Mouse (Mus musculus) MEL (cell line): ENCODE results near the gene Uxs1. TPM values are rescaled to one million over a fixed set of nuclear protein-coding genes. Genes with fewer than 3 reads are reported as not detected.

Source experiments
- DNase-seq: peaks from one replicate; pipeline ENCODE4 v3.0.0; 2011; ENCODE audit warnings: low read depth, low spot score
- H3K27ac ChIP-seq: 2 replicates; pipeline ENCODE4 v1.5.1; 2012; ENCODE audit warnings: low read depth, mild to moderate bottlenecking, control low read depth, low read length, moderate library complexity; ENCODE audit not compliant: control insufficient read depth
- H3K27me3 ChIP-seq, 2 experiments: fragments of 150-350 bp in 1 of 2; sonication (generic) in 1 of 2; 2 replicates each; pipeline ENCODE4 v1.6.1; 2012; ENCODE audit warnings: low read length in 2 of 2, mild to moderate bottlenecking in 2 of 2, improper control_type of control experiment in 1 of 2, moderate library complexity in 1 of 2; ENCODE audit not compliant: insufficient read depth in 2 of 2, control insufficient read depth in 1 of 2
- H3K36me3 ChIP-seq, 2 experiments: 2 replicates each; pipeline ENCODE4 v1.6.1; 2012 to 2014; ENCODE audit warnings: low read length in 2 of 2, improper control_type of control experiment in 1 of 2, inconsistent platforms in 1 of 2, mild to moderate bottlenecking in 1 of 2; ENCODE audit not compliant: insufficient read depth in 2 of 2, control insufficient read depth in 1 of 2
- H3K4me1 ChIP-seq, 2 experiments: fragments of 150-350 bp in 1 of 2; sonication (generic) in 1 of 2; 2 replicates each; pipeline ENCODE4 v1.6.1; 2012; ENCODE audit warnings: low read length in 2 of 2, improper control_type of control experiment in 1 of 2, mild to moderate bottlenecking in 1 of 2; ENCODE audit not compliant: insufficient read depth in 2 of 2, control insufficient read depth in 1 of 2
- H3K4me3 ChIP-seq, 2 experiments: fragments of 150-350 bp in 1 of 2; sonication (generic) in 1 of 2; 2 replicates each; pipeline ENCODE4 v1.5.1; 2012; ENCODE audit warnings: low read depth in 2 of 2, low read length in 2 of 2, mild to moderate bottlenecking in 2 of 2, moderate library complexity in 2 of 2, control low read depth in 1 of 2, improper control_type of control experiment in 1 of 2; ENCODE audit not compliant: control insufficient read depth in 1 of 2, insufficient read depth in 1 of 2
- H3K79me2 ChIP-seq: 2 replicates; pipeline ENCODE4 v1.6.1; 2012; ENCODE audit warnings: mild to moderate bottlenecking, low read length, moderate library complexity; ENCODE audit not compliant: control insufficient read depth, poor library complexity, insufficient read depth
- H3K9ac ChIP-seq: 2 replicates; pipeline ENCODE4 v1.6.1; 2012; ENCODE audit warnings: low read depth, mild to moderate bottlenecking, control low read depth, low read length, moderate library complexity; ENCODE audit not compliant: control insufficient read depth, poor library complexity, severe bottlenecking
- H3K9me3 ChIP-seq: fragments of 150-350 bp; sonication (generic); replicated peaks from 2 replicates; pipeline ENCODE4 v1.6.1; 2012; ENCODE audit warnings: mild to moderate bottlenecking, low read length, improper control_type of control experiment, moderate library complexity; ENCODE audit not compliant: insufficient read depth
- BHLHE40 ChIP-seq: IDR thresholded peaks from 2 replicates; pipeline ENCODE4 v1.6.1; 2012; ENCODE audit warnings: low read depth, mild to moderate bottlenecking, inconsistent platforms, low read length, improper control_type of control experiment, borderline replicate concordance
- CHD1 ChIP-seq: IDR thresholded peaks from 2 replicates; pipeline ENCODE4 v1.6.1; 2012; ENCODE audit warnings: low read depth, mild to moderate bottlenecking, inconsistent platforms, low read length, improper control_type of control experiment
- CHD2 ChIP-seq: IDR thresholded peaks from 2 replicates; pipeline ENCODE4 v1.6.1; 2011; ENCODE audit warnings: low read length, improper control_type of control experiment
- CTCF ChIP-seq, 3 experiments: IDR thresholded peaks in 2 of 3; conservative IDR thresholded peaks in 1 of 3; 2 replicates each; pipeline ENCODE4 v1.5.1; 2011 to 2012; ENCODE audit warnings: low read length in 3 of 3, low read depth in 2 of 3, mild to moderate bottlenecking in 2 of 3, improper control_type of control experiment in 1 of 3, inconsistent platforms in 1 of 3, mixed read lengths in 1 of 3, moderate library complexity in 1 of 3; ENCODE audit not compliant: control insufficient read depth in 1 of 3, insufficient read depth in 1 of 3, poor library complexity in 1 of 3, severe bottlenecking in 1 of 3
- ELF1 ChIP-seq: IDR thresholded peaks from 2 replicates; pipeline ENCODE4 v1.6.1; 2014; ENCODE audit warnings: low read depth, mild to moderate bottlenecking, inconsistent platforms, low read length, improper control_type of control experiment, moderate library complexity
- EP300 ChIP-seq, 2 experiments: IDR thresholded peaks; 2 replicates each; pipeline ENCODE4 v1.6.1; 2011; ENCODE audit warnings: improper control_type of control experiment in 2 of 2, low read length in 2 of 2, low read depth in 1 of 2, mild to moderate bottlenecking in 1 of 2
- MAX ChIP-seq: IDR thresholded peaks from 2 replicates; pipeline ENCODE4 v1.6.1; 2011; ENCODE audit warnings: low read length, improper control_type of control experiment
- MAZ ChIP-seq: IDR thresholded peaks from 2 replicates; pipeline ENCODE4 v1.6.1; 2012; ENCODE audit warnings: low read depth, mild to moderate bottlenecking, inconsistent platforms, low read length, improper control_type of control experiment
- MXI1 ChIP-seq: IDR thresholded peaks from 2 replicates; pipeline ENCODE4 v1.6.1; 2011; ENCODE audit warnings: mild to moderate bottlenecking, low read depth, low read length, improper control_type of control experiment
- MYB ChIP-seq: IDR thresholded peaks from 2 replicates; pipeline ENCODE4 v1.6.1; 2011; ENCODE audit warnings: mild to moderate bottlenecking, low read depth, low read length, improper control_type of control experiment
- NRF1 ChIP-seq: IDR thresholded peaks from 2 replicates; pipeline ENCODE4 v1.6.1; 2014; ENCODE audit warnings: low read depth, mild to moderate bottlenecking, inconsistent platforms, low read length, improper control_type of control experiment, moderate library complexity; ENCODE audit not compliant: poor library complexity, insufficient read depth, severe bottlenecking
- RAD21 ChIP-seq: IDR thresholded peaks from 2 replicates; pipeline ENCODE4 v1.6.1; 2011; ENCODE audit warnings: mild to moderate bottlenecking, low read depth, low read length, improper control_type of control experiment
- TAL1 ChIP-seq: IDR thresholded peaks from 2 replicates; pipeline ENCODE4 v1.6.1; 2012; ENCODE audit warnings: mild to moderate bottlenecking, inconsistent platforms, low read length, moderate library complexity, mixed read lengths
- TBP ChIP-seq: IDR thresholded peaks from 2 replicates; pipeline ENCODE4 v1.8.0; 2011; ENCODE audit warnings: low read depth, low read length, improper control_type of control experiment
- TCF12 ChIP-seq: IDR thresholded peaks from 2 replicates; pipeline ENCODE4 v1.6.1; 2014; ENCODE audit warnings: low read depth, mild to moderate bottlenecking, inconsistent platforms, low read length, improper control_type of control experiment, moderate library complexity
- UBTF ChIP-seq: IDR thresholded peaks from 2 replicates; pipeline ENCODE4 v1.6.1; 2012; ENCODE audit warnings: low read depth, mild to moderate bottlenecking, inconsistent platforms, low read length, improper control_type of control experiment, moderate library complexity, borderline replicate concordance; ENCODE audit not compliant: insufficient read depth
- polyA plus RNA-seq, 2 experiments: library from polyadenylated mRNA; stranded (reverse) in 1 of 2; unstranded in 1 of 2; fragments of >175 nt in 1 of 2; fragments of >200 nt in 1 of 2; gene quantifications; 2 replicates each; pipeline versions ENCODE4 v1.2.1 to v1.2.4; 2012; ENCODE audit warnings: low replicate concordance in 2 of 2, low read depth in 1 of 2; ENCODE audit not compliant: insufficient read length in 2 of 2, insufficient read depth in 1 of 2, missing spikeins in 1 of 2
- total RNA-seq: library from RNA; depleted of rRNA; stranded (reverse); fragments of 300-350 nt; gene quantifications from 2 replicates; pipeline ENCODE4 v1.2.3, GENCODE M21; 2012

Uxs1 gene
- total and polyA plus RNA-seq, 3 experiments: 16.9 to 26.2 TPM; not detected in 1

DNA sequence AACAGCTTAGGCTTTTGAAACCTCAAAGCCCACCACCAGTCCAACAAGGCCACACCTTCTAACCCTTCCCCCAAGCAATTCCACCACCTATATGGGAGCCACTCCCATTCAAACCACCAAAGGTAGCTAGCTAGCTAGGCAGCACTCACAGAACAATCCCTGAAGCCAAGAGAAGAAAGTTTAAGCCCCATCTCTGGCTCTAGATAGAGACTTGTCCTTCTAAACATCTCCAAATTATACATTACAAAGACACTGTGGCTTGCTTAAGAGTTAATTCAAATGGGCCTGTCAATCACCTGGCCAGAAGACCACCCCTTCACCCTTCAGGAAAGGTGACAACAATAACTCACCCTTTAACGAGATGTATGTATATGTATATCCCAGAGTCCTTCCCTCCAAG lies 7.0 kb downstream of the Uxs1 start:
- Histone ChIP-seq H3K36me3 (peaks cover 5 to 37% of the 10 kb centered on the region in 2 experiments; a peak in 3 of 4 replicates), H3K9ac (no peak overlapping the region), H3K79me2 (peaks cover 38% of the 10 kb centered on the region), H3K27me3 (no peaks in the 10 kb centered on the region), H3K4me1 (peaks cover 13 to 18% of the 10 kb centered on the region in 2 experiments), H3K9me3 (no peaks in the 10 kb centered on the region), H3K4me3 (no peak overlapping the region), H3K27ac (no peak overlapping the region)
- no peak for TF ChIP-seq ELF1
- no peak for TF ChIP-seq TBP
- no peak for TF ChIP-seq MAZ
- no peak for TF ChIP-seq RAD21
- no peak for TF ChIP-seq TCF12
- TF ChIP-seq EP300 (IDR thresholded peaks at IDR 0.05; ENCODE audit: low read depth in 1 of 2, low read length in 2 of 2): no peak
- no peak for TF ChIP-seq CHD2
- DNase-seq: no peak

DNA sequence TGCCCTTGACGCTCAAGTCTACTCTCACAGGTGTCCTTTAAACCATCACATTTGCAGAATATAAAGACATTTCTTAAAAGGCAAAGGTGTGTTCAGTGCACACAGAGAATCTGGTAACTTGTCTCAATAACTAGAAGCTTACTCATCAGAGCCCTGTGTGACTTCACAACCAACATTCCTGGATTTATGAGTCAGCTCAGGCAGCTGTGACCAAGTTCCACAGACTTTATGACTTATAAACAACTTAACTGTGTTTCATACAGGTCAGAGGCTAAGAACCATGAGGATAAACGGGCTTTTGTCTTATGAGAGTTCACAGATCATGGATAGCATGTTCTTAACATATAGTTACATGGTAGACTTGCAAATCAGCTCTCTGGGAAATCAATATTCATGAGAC lies 8.5 kb downstream of the Uxs1 start:
- Histone ChIP-seq H3K4me1 (peaks cover 13 to 18% of the 10 kb centered on the region in 2 experiments), H3K79me2 (peaks cover 30% of the 10 kb centered on the region), H3K4me3 (no peak overlapping the region)
- DNase-seq: no peak
- TF ChIP-seq TAL1 (no peak), UBTF (no peak), NRF1 (no peak), MAX (no peak), TBP (no peak), CTCF (IDR thresholded peaks at IDR 0.05 in 2 of 3, conservative IDR thresholded peaks at IDR 0.05 in 1 of 3; ENCODE audit: control insufficient read depth in 1 of 3, insufficient read depth in 1 of 3, low read depth in 2 of 3, low read length in 3 of 3, poor library complexity in 1 of 3, severe bottlenecking in 1 of 3) (no peak)
- TF ChIP-seq, all 39 proteins: peak for 0
- Histone ChIP-seq H3K9me3 (no peaks in the 10 kb centered on the region), H3K36me3 (peaks cover 2 to 31% of the 10 kb centered on the region in 2 experiments; a peak in 3 of 4 replicates), H3K27me3 (no peaks in the 10 kb centered on the region), H3K9ac (no peak overlapping the region), H3K27ac (no peak overlapping the region)

DNA sequence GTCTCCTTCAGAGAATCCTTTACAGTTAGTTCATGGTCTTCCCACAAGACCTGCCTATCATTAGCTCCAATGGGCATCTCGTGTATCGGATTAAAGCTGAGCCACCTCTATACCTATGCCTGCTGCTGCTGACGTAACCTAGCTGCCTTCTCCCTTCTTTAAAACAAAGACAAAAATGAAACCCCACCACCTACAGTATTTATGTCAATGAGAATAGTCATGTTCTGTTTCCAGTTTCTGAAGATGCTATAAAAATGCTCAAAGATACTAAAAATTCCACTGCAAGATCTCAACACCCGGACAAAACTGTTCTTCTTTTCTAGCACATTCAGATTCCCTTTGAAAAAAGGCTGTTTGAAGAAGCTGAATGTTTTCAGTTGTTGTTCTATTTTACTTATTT lies 9.2 kb downstream of the Uxs1 start:
- TF ChIP-seq BHLHE40 (no peak), MYB (no peak), CHD1 (no peak), TCF12 (no peak), MAZ (no peak), MXI1 (no peak)
- H3K36me3 ChIP-seq: peaks cover 2 to 27% of the 10 kb centered on the region in 2 experiments; a peak in 3 of 4 replicates
- no peak overlapping the region for H3K27ac ChIP-seq
- H3K9me3 ChIP-seq: no peaks in the 10 kb centered on the region
- no peak overlapping the region for H3K9ac ChIP-seq
- no peak overlapping the region for H3K4me3 ChIP-seq
- H3K79me2 ChIP-seq: peaks cover 27% of the 10 kb centered on the region
- no peaks in the 10 kb centered on the region for H3K27me3 ChIP-seq
- DNase-seq: no peak
- peaks cover 13 to 15% of the 10 kb centered on the region in 2 experiments for H3K4me1 ChIP-seq
